Mouse (Mus musculus): ENCODE measurements around the gene Mef2b.

The Mef2b gene

GRCm38 (mm10) chr8:70134931-70135330, 4.6 kb upstream of the Mef2b start:
- no peak for DNase-seq

DNA sequence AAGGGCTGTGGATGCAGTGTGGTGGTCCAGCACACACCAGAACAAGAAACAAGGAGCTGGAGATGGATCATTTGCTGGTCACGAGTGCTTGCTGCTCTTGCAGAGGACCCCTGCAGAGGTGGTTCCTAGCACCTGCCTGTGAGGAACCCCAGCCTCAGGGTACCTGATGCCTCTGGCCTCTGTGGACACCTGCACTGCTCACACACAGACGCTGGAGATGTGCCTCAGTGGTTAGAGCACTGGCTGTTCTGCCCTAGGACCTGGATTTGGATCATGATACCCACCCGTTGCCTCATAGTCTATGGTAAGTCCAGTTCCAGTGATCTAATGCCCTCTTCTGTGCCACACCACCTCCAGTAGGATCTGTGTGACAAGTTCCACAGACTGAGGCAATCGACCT, 2.9 kb upstream of the Mef2b start:
- no peak for DNase-seq

DNA sequence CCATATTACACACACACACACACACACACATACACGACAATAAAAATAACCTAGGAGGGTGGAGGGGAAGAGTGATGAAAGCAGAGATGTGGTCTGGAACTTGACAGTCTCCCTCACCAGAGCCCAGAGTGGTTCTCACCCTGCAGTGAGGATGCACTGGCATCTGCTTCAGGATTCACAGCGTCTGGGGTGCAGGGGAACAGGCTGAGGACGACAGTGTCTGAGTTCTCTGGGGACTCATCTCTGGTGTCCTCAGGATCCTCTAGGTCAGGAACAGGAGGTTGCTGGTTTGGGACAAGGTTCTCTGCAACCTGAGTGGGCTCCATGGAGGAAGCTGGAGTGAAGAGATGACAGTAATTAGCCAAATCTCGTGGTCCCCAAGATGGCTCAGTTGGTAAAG, 1.6 kb upstream of the Mef2b start:
- DNase-seq = no peak

GRCm38 (mm10) chr8:70139981-70140380, 470 bp downstream of the Mef2b start:
- DNase-seq = no peak

DNA sequence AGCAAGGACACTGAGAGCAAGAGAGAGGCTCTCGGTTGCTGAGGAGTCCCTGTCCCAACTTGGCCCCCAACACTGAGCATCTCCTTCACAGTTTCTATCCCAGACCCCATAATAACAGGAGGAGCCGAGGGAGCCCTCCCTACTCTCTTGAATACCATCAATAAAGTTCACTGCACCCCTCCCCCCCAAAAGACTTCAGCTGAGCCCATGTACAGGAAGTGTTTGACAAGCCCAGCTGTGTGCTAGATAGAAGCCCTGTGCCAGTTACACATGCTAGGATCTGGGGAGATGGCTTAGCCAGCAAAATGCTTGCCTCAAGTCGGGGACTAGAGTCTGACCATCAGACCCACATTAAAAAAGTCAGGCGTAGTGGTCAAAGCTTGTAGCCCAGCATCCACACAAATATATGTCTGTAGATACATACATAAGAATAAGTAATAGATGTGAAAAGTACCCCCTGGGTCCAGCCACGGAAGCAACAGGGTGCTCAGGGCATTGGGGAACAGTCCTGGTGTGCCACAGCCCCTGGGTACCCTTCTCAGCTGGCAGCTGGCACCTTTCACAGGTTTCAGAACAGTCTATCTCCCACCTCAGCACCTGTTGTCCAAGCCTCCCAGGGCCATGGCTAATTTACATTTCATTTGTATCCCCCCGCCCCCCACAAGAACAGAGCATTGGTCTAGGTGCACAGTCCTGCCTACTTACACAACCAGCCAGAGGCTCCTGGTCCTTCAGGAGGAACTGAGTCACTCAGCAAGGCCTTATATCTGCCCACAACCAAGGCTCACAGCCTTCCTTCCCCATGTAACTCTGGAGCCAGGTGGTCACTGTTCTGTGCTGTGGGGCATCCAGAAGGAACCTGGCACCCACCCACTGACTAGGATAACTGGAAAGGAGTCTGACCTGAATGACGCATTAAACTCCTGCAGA, 8.4 kb downstream of the Mef2b start:
- DNase-seq = no peak

GRCm38 (mm10) chr8:70150158-70150557, 10.6 kb downstream of the Mef2b start:
- no peak for DNase-seq

DNA sequence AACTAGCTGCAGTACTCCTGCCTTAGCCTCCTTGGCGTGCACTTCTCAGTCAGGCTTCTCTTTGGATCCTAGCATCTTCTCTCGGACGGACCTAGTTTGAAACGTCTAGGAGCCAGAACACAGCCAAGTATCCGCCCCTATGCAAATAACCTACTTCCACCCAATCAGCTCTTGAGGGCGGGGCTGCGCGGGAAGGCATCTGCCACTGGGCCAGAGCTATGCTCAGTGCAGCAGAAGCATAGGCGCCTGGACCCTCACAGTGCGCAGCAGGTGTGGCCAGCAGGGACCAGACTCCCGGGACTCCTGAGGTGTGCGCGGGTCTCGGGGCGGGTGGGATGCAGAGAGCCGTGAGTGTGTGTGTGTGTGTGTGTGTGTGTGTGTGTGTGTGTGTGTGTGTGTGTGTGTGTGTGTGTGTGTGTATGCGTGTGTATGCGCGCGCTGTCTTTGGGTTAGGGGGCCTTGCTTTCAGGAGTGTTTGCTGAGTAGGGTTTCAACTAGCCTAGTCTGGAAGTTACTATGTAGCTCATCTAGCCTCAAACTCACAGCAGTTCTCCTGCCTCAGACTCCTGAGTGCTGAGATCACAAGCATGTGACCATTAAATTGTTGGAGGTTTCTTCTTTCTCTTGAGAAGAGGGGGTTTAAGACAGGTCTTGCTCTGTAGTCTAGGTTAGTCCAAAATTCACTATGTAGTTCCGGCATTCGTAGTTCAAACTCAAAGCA, 13.2 kb downstream of the Mef2b start:
- peak; percentile 67 for DNase-seq

- DNase-seq = no peak
These were observed 17.8 kb downstream of the Mef2b start for GRCm38 (mm10) chr8:70157240-70157800.

DNA sequence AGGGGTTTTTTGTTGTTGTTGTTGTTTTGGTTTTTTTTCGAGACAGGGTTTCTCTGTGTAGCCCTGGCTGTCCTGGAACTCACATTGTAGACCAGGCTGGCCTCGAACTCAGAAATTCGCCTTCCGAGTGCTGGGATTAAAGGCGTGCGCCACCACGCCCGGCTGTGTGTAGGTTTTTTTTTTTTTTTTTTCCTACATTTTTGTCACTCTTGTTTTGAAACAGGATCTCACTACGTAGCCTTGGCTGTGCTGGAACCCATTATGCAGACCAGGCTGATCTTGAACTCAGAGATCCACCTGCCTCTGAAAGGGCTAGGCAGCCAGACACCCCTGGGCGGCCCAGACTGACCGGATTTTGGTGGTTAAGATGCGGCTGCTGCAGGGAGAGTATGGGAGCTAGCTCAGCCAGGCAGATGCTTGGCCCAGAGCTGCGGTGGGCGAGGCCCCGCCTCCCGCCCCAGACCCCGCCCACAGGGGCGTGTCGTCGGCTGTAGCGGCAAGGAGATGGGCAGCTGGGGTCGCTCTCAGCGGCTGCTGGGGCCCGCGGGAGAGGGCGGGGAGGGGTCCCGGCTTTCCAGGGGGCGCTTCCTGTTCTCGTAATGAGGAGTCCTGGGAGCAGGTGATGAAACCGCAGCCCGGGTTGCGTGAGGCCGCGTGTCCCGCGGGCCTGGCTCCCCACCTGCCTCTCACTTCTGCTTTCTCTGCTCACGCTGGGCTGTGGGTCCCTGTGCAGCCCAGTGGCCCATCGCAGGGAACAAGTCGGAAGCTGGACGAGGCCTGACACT, 18.8 kb downstream of the Mef2b start:
- peak; percentile 67 for DNase-seq

DNA sequence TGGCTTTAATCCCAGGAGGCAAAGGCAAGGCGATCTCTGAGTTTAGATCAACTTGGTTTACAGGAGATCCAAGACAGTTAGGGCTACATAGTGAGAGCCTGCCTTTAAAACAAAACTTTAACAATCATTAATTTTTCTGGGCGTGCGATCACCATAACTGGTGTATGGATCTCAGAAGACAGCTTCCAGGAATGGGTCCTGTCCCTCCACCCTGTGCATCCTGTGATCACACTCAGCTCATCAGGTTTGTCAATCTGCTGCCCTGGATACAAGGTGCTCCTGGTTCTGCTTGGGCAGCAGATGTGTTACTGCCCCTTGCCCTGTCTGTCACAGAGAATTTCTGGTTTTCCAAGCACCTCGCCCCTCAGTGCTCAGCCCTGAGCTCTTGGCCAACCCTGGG, 19.7 kb downstream of the Mef2b start:
- DNase-seq = no peak

DNA sequence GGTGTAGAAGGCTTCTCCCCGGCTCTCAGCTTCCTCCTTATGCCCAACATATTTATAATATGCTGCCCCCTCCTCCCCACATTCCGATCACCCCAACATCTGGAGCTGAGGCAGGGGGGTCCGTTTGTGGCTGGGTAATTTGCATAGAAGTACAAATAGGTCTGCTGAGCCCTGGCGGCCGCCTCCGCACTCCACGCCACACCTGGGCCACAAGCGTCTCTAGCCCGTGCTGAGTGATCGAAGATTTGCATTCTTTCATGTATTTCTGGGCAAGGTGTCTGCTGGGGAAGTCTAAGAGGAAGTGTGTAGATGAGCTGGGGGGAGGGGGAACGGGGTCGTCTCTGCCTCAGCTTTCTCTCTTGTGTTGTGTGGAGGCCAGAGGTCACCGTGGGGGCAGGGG, 20.5 kb downstream of the Mef2b start:
- no peak for DNase-seq

DNA sequence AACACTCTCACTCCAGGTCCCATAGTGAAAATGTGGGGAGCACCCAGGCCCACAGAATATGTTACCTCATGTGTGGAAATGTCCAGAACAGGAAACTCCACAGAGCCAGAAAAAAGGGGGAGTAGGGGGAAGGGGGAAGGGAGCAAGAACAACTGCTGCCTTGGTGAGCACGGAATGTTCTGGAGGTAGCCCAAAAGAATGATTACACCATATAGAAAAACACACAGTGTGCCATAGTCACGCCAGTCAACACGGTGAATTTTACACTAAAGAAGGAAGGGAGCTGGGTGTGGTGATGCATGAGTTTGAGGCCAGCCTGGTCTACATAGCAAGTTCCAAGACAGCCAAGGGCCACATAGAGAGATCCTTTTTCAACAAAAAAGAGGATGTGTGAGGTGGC, 23.8 kb downstream of the Mef2b start:
- DNase-seq = no peak

DNA sequence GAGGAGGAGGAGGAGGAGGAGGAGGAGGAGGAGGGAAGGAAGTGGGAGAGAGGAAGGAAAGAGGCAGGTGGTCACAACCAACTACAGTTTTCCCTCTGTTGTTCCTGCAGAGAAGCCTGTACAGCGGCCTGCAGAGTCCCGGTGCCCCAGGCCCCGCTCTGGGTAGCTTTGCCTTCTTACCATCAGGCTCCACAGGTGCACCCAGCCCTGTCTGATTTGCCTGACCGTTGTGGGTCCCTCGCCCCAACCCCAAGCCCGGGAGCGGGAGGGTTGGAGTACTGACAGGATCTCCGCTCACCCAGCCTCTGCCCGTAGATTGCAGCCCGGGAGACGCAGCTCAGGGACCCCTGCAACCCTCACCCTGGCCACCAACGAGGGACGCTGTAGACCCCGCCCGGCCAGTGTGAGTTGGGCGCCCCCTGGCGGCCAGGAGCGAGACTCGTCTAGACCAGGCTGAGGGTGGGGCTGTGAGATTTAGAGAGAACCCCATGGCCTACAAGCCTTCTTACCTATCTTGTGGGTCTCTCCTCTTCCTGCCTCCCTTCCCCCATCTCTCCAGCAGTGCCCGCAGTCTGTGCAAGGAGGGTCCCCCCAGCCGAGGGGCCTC, 27.1 kb downstream of the Mef2b start:
- DNase-seq = peak; percentile 69

DNA sequence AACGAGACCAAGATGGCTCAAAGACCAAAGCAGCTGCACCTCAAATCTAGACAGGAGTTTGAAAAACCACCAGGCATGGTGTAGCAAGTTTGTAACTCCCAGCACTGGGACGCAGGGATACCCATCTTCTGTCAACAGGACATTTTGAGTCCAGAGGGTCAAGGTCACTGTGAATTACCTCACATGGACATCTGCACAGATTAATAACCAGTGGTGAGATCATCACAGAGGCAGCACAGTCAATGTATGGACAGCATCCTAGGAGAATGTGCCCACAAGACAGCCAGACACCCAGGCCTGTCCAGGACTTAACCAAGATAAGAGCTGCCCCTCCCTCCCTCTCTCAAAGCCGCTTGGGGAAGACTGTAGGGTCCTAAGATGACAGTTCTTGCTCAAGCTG, 30.6 kb downstream of the Mef2b start:
- no peak for DNase-seq

DNA sequence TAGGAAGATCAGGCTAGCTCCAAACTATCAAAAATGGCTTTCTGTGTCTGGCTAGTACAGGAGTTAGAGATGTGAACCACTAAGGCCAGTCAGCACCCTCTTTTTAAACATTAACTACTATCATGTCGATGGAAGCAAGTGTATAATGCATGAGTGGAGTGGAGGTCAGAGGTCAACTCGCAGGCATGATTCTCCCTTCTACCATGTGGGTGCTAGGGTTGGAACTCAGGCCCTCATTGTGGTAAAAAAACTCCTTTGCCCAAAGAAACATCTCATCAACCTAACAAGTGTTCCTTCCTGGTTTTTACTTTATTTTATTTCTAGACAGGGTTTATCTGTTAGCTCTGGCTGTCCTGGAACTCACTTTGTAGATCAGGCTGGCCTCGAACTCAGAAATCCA, 31.2 kb downstream of the Mef2b start:
- no peak for DNase-seq

DNA sequence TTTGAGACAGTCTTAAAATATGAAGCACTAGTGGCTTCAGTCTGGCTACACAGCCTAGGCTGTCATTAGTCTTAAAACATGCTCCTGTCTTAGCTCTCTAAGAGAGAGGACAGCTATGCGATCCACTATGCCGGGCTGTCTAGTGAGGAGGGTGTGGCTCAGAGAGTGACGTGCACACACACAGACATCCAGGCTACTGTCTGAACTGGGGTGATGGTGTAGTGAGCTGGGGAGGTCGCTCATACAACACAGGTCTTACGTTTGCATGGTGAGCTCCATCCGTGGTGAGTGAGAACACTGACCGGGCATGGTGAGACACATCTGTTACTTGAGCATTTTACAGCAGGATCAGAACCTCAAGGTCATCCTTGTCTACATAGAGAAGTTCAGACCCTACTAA, 31.7 kb downstream of the Mef2b start:
- no peak for DNase-seq

GRCm38 (mm10) chr8:70172043-70172681, 32.7 kb downstream of the Mef2b start, which contains the start of gene Tmem161a:
Gene Tmem161a, plus strand, starts transcription at chr8:70172356.
- peak; percentile 89 for DNase-seq

- no peak for DNase-seq
These were observed 33.8 kb downstream of the Mef2b start for GRCm38 (mm10) chr8:70173320-70173719.

DNA sequence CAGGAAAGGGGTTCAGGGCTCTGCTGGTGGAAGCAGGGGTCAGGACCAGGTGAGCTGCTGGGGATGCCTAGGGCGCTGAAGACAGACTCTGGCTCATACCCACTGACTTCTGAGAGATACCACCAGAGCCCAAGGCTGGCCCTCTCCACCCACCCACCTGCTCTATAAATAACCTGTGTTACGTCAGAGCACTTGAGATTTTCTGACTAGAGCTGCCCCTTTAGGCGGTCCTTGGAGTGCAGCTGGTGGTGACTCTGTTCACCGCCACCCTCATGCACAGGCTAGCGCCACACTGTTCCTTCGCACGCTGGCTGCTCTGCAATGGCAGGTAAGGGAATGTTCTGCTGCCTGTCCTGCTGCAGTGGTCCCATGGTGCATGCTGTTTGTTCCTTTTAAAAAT, 34.6 kb downstream of the Mef2b start:
- no peak for DNase-seq

DNA sequence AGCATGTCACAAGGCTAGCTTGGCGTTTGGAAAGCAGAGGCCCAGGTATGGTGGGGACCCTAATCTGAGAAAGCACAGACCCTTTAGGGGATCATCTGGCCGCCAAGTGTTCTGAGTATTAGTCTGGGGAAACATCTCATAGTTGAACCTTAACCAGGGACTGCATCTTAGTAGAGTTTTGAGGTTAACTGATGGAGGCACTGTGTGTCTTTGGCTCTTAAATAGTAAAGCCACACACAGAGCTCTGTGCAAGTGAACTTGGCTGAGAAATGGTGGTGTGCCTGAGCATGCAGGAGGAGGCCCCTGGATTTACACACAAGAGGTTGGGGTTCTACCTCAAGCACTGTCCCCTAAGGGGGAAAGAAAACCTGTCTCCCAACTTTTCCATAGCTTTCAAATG, 38.7 kb downstream of the Mef2b start:
- DNase-seq = no peak

DNA sequence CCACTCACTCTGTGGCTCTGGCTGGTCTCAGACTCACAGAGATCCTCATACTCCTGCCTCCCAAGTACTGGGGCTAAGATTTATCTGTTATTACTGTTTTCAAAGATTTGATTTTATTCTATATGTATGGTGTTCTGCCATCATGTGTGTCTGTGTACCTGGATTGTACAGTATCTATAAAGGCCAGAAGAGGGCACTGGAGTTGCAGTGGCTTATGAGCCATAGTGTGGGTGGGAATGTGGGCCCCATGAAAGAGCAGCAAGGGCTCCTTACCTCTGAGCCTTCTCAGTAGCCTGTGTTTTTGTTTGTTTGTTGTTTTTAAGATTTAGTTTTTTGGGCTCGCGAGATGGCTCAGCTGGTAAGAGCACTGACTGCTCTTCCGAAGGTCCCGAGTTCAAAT, 39.6 kb downstream of the Mef2b start:
- no peak for DNase-seq

All from right cerebral cortex, postnatal 14 days (tissue).